Mouse (Mus musculus) spleen, adult 2 months (tissue): ENCODE measurements around the gene Prmt3.

Experiments
- CTCF ChIP-seq: fragments of 200-500 bp; IDR thresholded peaks from 2 replicates; pipeline ENCODE4 v1.5.1; 2011; ENCODE audit warnings: mild to moderate bottlenecking, inconsistent platforms; ENCODE audit not compliant: insufficient read depth, insufficient read length, insufficient replicate concordance; ENCODE audit errors: extremely low read depth
- POLR2A ChIP-seq: fragments of 200-500 bp; IDR thresholded peaks from 2 replicates; pipeline ENCODE4 v1.6.1; 2011; ENCODE audit warnings: low read depth, low read length, inconsistent platforms

DNA sequence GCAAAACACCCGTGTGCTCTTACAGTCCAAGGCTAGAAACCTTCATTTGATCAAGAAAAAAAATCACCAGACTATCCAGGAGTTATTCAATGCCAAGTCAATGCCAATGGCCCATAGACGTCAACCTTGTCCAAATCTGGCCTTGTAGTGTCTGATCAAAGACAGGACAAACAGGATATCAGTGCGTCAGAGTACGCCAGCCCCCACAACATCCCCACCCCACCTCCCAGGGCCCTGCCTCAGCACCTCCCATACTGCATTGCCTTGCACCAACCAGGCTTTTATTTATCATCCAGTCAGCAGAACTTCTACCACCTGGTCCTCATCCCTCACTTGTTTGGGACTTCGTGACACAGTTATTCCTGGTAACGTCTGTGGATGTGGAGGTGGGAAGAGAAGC is 117.2 kb downstream of the Prmt3 start:
- TF ChIP-seq CTCF (no peak), POLR2A (no peak)
